Mouse (Mus musculus) heart, embryonic 16.5 days (tissue): ENCODE data around the gene Olfr1184. TPM values are rescaled to one million over a fixed set of nuclear protein-coding genes. Genes with fewer than 3 reads are reported as not detected.
"Not testable (repeated sequence)": the region's sequence is repeated elsewhere in the genome, so short reads cannot be mapped to it uniquely, and the experiment has no call there.

Experiments used
- ATAC-seq: fragments of 200-750 bp; cut with Nextera tagmentation; replicated peaks from 2 replicates; pipeline ENCODE4 v1.8.0; 2017; ENCODE audit warnings: moderate number of reproducible peaks; ENCODE audit not compliant: insufficient read depth, low FRiP score; ENCODE audit errors: extremely low read depth
- H3K27ac ChIP-seq: fragments of 300-500 bp; sonication (generic); 2 replicates; pipeline ENCODE4 v1.5.1; 2014; ENCODE audit warnings: mild to moderate bottlenecking, low read length, control low read depth, moderate library complexity
- H3K27me3 ChIP-seq: fragments of 300-500 bp; sonication (generic); 2 replicates; pipeline ENCODE4 v1.6.1; 2014; ENCODE audit warnings: low read length, mixed read lengths; ENCODE audit not compliant: control insufficient read depth, insufficient read depth
- H3K36me3 ChIP-seq: fragments of 300-500 bp; sonication (generic); 2 replicates; pipeline ENCODE4 v1.6.1; 2014; ENCODE audit not compliant: control insufficient read depth, insufficient read depth
- H3K4me1 ChIP-seq: fragments of 300-500 bp; sonication (generic); 2 replicates; pipeline ENCODE4 v1.6.1; 2014; ENCODE audit warnings: low read length, mixed read lengths; ENCODE audit not compliant: control insufficient read depth, insufficient read depth
- H3K4me2 ChIP-seq: fragments of 300-500 bp; sonication (generic); 2 replicates; pipeline ENCODE4 v1.6.1; 2014; ENCODE audit warnings: low read depth, mild to moderate bottlenecking, control low read depth, low read length
- H3K4me3 ChIP-seq: fragments of 300-500 bp; sonication (generic); 2 replicates; pipeline ENCODE4 v1.5.1; 2014; ENCODE audit warnings: mild to moderate bottlenecking, control low read depth, low read length
- H3K9ac ChIP-seq: fragments of 300-500 bp; sonication (generic); 2 replicates; pipeline ENCODE4 v1.6.1; 2014; ENCODE audit warnings: low read length, control low read depth
- H3K9me3 ChIP-seq: fragments of 300-500 bp; sonication (generic); replicated peaks from 2 replicates; pipeline ENCODE4 v1.6.1; 2016; ENCODE audit warnings: low read length; ENCODE audit not compliant: control insufficient read depth
- WGBS: fragments of 180-500 bp; shearing (Covaris S2); extraction: QIAGEN DNeasy Blood & Tissue Kit; methylation state at CpG from one replicate; pipeline ENCODE4 v1.1.7; 2014; 5-methylcytosine and 5-hydroxymethylcytosine counted together
- polyA plus RNA-seq: library from polyadenylated mRNA; unstranded; fragments of >200 nt; fragmentation: Nextera tagmentation; extraction: Ambion mirVana; gene quantifications from 2 replicates; pipeline ENCODE4 v1.2.1, GENCODE M21; 2015

Olfr1184 gene
- not detected in 2 replicates for polyA plus RNA-seq

DNA sequence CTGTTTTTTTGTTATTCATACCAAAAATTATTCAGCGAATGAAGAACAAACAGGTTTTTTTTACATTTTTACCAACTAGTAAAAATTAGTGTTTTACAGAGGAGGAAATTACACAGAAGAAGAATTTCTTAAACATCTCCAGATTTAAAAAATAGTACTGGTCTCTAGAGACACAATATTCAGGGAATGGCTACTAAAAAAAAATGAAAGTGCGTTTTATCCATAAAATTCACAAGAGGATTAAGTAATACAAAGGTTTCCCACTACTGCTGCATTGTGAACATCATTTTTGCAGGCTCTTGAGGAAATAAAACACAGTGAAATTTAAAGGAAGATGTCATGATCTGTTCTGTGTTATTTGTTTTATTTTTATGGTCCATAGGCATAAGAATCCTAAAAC is at the start of gene Olfr1184:
Gene Olfr1184 (plus strand): TSS at position 301 of the 400 bp plus-strand sequence.
- no peak within 1 kb of the TSS for H3K27ac ChIP-seq
- H3K36me3 ChIP-seq, result no peaks in the 10 kb centered on the region
- ATAC-seq, result no peak
- 72% methylated on average over 2 of the region's 2 CpGs for WGBS
- no peaks in the 10 kb centered on the region for H3K27me3 ChIP-seq
- H3K4me3 ChIP-seq, result no peak within 1 kb of the TSS
- no peaks in the 10 kb centered on the region for H3K4me1 ChIP-seq
- H3K9me3 ChIP-seq, result no peaks in the 10 kb centered on the region
- H3K9ac ChIP-seq, result no peak within 1 kb of the TSS
- no peak within 1 kb of the TSS for H3K4me2 ChIP-seq

DNA sequence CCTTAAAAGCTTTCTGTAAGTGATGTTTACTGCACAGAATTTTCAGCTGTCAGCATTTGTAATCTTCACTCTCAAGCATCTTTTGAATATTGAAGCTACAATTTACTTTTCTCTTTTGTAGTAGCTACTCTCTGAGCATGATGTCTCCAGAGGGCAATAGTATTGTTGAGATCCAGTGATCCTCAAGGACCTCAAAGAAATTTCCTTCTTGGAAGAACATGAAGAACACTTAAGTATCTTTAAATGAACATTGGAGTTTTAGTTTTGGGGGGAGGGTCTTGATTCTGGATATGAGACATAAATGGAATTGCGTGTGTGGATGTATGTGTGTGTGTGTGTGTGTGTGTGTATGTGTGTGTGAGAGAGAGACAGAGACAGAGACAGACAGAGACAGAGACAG is 34.4 kb upstream of the Olfr1184 start, which contains the start of gene Gm13757:
Gene Gm13757 (minus strand): TSS at position 101 of the 400 bp plus-strand sequence.
- H3K4me1 ChIP-seq, result no peaks in the 10 kb centered on the region
- H3K27ac ChIP-seq, result no peak within 1 kb of the TSS
- H3K36me3 ChIP-seq, result no peaks in the 10 kb centered on the region
- no peak for ATAC-seq
- H3K27me3 ChIP-seq, result no peaks in the 10 kb centered on the region
- H3K9me3 ChIP-seq, result no peaks in the 10 kb centered on the region
- H3K9ac ChIP-seq, result no peak within 1 kb of the TSS
- H3K4me3 ChIP-seq, result no peak within 1 kb of the TSS
- H3K4me2 ChIP-seq, result no peak within 1 kb of the TSS
- 87% methylated on average over 1 of the region's 1 CpGs for WGBS

DNA sequence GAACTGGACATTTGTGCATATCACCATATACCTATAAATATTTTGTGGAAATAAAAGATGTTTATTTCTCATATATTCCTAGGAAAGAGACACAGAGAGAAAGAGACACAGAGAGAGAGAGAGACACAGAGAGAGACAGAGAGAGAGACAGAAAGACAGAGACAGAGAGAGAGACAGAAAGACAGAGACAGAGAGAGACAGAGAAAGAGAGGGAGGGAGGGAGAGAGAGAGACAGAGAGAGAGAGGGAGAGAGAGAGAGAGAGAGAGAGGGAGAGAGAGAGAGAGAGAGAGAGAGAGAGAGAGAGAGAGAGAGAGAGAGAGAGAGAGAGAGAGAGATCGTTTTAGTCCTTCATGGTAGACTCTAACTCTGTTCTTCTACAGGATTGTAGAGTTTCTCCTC is 28.8 kb upstream of the Olfr1184 start, which contains the start of gene Olfr1183:
Gene Olfr1183 (plus strand): TSS at position 301 of the 400 bp plus-strand sequence.
- not testable (repeated sequence) for H3K27me3 ChIP-seq, H3K9ac ChIP-seq, H3K36me3 ChIP-seq, H3K9me3 ChIP-seq, ATAC-seq, H3K27ac ChIP-seq, H3K4me3 ChIP-seq, H3K4me2 ChIP-seq, H3K4me1 ChIP-seq
- WGBS, result 75% methylated on average over 1 of the region's 1 CpGs

DNA sequence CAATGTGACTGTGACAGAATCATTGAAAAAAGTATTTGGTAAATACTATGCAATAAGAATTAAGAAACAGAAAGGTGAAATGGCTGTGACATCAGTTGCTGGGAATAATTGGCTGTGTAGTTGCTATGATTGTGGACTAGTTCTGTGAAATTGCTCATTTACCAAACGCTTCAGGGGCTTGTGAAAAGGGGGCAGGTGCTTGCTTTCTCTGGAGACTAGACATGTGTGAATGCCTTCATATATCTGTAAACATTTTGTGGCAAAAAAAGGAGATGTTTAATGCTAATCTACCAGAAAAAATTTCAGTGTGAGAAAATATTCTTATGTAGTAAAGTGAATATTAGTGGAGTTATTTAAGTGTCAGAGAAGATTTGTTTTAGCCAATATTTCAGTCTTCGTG is 9.6 kb downstream of the Olfr1184 start, which contains the start of gene Olfr1185-ps1:
Gene Olfr1185-ps1 (plus strand): TSS at position 301 of the 400 bp plus-strand sequence.
- Histone ChIP-seq H3K4me2 (no peak within 1 kb of the TSS), H3K9me3 (no peaks in the 10 kb centered on the region), H3K4me3 (no peak within 1 kb of the TSS), H3K27ac (no peak within 1 kb of the TSS), H3K4me1 (no peaks in the 10 kb centered on the region), H3K27me3 (no peaks in the 10 kb centered on the region), H3K36me3 (no peaks in the 10 kb centered on the region), H3K9ac (no peak within 1 kb of the TSS)
- ATAC-seq, result no peak
- 59% methylated on average over 2 of the region's 2 CpGs for WGBS

DNA sequence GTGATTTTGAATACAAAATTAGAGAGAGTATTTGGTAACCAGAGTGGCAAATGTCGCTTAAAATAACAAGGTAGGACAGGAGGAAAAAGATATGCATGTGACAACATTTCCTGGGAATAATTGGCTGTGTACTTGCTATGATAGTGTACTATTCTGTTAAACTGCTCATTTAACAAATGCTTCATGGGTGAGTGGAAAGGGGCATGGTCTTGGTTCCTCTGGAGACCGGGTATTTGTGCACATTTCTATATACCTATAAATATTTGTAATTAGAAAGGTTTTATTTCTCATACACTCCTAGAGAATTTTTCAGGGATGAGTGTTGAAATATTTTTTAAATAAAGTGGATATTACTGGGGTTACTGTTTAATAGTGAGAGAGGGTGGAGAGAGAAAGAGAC is 34.9 kb downstream of the Olfr1184 start, which contains the start of gene Olfr1186:
Gene Olfr1186 (plus strand): TSS at position 301 of the 400 bp plus-strand sequence.
- no peak for ATAC-seq
- no peaks in the 10 kb centered on the region for H3K27me3 ChIP-seq
- H3K4me1 ChIP-seq, result no peaks in the 10 kb centered on the region
- no peaks in the 10 kb centered on the region for H3K36me3 ChIP-seq
- no peaks in the 10 kb centered on the region for H3K9me3 ChIP-seq
- no peak within 1 kb of the TSS for H3K27ac ChIP-seq
- no peak within 1 kb of the TSS for H3K9ac ChIP-seq
- no peak within 1 kb of the TSS for H3K4me2 ChIP-seq
- 62% methylated on average over 2 of the region's 2 CpGs for WGBS
- H3K4me3 ChIP-seq, result no peak within 1 kb of the TSS

DNA sequence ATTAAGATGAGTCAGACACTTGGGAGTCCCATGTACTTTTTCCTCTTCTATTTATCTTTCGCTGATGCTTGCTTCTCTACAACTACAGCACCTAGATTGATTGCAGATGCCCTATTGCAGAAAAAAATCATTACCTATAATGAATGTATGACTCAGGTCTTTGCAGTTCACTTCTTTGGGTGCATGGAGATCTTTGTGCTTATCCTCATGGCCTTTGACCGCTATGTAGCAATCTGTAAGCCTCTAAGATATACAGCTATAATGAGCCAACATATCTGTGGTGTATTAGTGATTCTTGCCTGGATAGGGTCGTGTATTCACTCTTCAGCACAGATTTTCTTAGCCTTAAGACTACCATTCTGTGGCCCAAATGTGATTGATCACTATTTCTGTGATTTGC is 42.3 kb downstream of the Olfr1184 start:
- H3K9me3 ChIP-seq, result no peaks in the 10 kb centered on the region
- no peaks in the 10 kb centered on the region for H3K4me1 ChIP-seq
- H3K4me2 ChIP-seq, result no peak overlapping the region
- ATAC-seq, result no peak
- H3K27me3 ChIP-seq, result no peaks in the 10 kb centered on the region
- WGBS, result 60% methylated on average over 3 of the region's 3 CpGs
- H3K36me3 ChIP-seq, result no peaks in the 10 kb centered on the region
- no peak overlapping the region for H3K4me3 ChIP-seq
- H3K27ac ChIP-seq, result no peak overlapping the region
- no peak overlapping the region for H3K9ac ChIP-seq

Other genes with a start within 250 kb of the Olfr1184 start
- 0.03 TPM in 1 of 2 replicates, not detected in the other for gene Olfr1173, start 203.7 kb upstream of the Olfr1184 start, polyA plus RNA-seq
- gene Olfr1174-ps, start 168.5 kb upstream of the Olfr1184 start, polyA plus RNA-seq, result not detected in 2 replicates
- gene Olfr1175-ps, start 156.4 kb upstream of the Olfr1184 start, polyA plus RNA-seq, result not detected in 2 replicates
- gene Olfr1176, start 146.9 kb upstream of the Olfr1184 start, polyA plus RNA-seq, result not detected in 2 replicates
- gene Olfr1177-ps, start 137.1 kb upstream of the Olfr1184 start, polyA plus RNA-seq, result not detected in 2 replicates
- not detected in 2 replicates for gene Olfr1178, start 96.5 kb upstream of the Olfr1184 start, polyA plus RNA-seq
- gene Olfr1179, start 77.1 kb upstream of the Olfr1184 start, polyA plus RNA-seq, result not detected in 2 replicates
- not detected in 2 replicates for gene Olfr1180, start 64.4 kb upstream of the Olfr1184 start, polyA plus RNA-seq
- gene Olfr1181, start 57.4 kb upstream of the Olfr1184 start, polyA plus RNA-seq, result not detected in 2 replicates
- gene Gm13757, start 34.5 kb upstream of the Olfr1184 start, polyA plus RNA-seq, result not detected in 2 replicates
- gene Olfr1183, start 28.7 kb upstream of the Olfr1184 start, polyA plus RNA-seq, result not detected in 2 replicates
- gene Olfr1185-ps1, start 9.7 kb downstream of the Olfr1184 start, polyA plus RNA-seq, result not detected in 2 replicates
- gene Olfr1186, start 35.0 kb downstream of the Olfr1184 start, polyA plus RNA-seq, result not detected in 2 replicates
- gene Olfr1188, start 73.3 kb downstream of the Olfr1184 start, polyA plus RNA-seq, result not detected in 2 replicates
- gene Olfr1189, start 102.9 kb downstream of the Olfr1184 start, polyA plus RNA-seq, result not detected in 2 replicates
- gene Olfr1191-ps1, start 156.9 kb downstream of the Olfr1184 start, polyA plus RNA-seq, result not detected in 2 replicates
- gene Olfr1192-ps1, start 164.9 kb downstream of the Olfr1184 start, polyA plus RNA-seq, result not detected in 2 replicates
- gene Olfr1193, start 192.0 kb downstream of the Olfr1184 start, polyA plus RNA-seq, result not detected in 2 replicates
- gene Olfr1195, start 205.6 kb downstream of the Olfr1184 start, polyA plus RNA-seq, result not detected in 2 replicates
- gene Olfr1196, start 221.0 kb downstream of the Olfr1184 start, polyA plus RNA-seq, result not detected in 2 replicates
- gene Olfr1197, start 248.8 kb downstream of the Olfr1184 start, polyA plus RNA-seq, result not detected in 2 replicates